Mouse (Mus musculus) mesoderm, embryonic 11.5 days (tissue): Measurements from ENCODE around the gene Olfml2b.
A peak's percentile ranks its signal among the peaks of the same experiment; 100 is the strongest.

Source experiments
- DNase-seq: peaks from one replicate; pipeline ENCODE4 v3.0.0-alpha.2; 2012; ENCODE audit warnings: low read depth, low spot score

Gene Olfml2b

DNA sequence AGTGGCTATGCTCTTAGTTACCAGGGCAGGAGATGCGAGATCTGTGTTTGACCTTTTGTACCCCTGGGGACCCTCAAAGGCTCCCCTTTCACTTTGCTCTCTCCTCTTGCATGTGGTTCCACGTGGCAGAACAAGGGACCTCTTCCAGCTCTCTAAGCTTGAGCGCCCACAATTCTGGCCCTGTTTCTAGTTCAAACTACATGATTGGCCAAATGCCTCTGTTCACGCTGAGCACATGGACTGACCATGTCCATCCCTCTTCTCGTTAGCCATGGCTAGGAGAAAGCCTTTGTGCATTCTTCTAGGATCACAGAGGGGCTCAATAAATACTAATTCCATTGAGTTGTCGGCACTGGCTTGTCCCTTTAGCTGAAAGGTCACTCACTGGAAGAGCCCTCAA is 51.0 kb downstream of the Olfml2b start:
- no peak for DNase-seq

DNA sequence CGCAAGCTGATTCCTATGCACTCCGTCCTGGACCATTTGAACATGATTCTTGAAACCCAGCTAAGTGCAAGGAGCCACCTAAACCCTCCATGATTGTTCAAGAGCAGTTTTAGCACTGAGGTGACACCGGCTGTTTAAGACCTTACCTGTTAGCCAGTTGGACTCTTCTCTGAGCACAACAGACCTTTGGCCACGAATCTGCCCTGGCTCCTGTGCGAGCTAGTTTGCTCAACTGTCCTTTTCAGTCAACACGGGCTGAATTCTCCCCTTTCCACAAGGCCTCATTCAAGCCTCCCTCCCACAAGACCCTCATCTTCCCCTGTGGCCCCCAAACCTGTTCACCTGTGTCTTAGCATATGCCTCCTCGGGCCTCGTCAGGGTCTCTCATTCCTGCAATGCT is 52.7 kb downstream of the Olfml2b start:
- DNase-seq = no peak

DNA sequence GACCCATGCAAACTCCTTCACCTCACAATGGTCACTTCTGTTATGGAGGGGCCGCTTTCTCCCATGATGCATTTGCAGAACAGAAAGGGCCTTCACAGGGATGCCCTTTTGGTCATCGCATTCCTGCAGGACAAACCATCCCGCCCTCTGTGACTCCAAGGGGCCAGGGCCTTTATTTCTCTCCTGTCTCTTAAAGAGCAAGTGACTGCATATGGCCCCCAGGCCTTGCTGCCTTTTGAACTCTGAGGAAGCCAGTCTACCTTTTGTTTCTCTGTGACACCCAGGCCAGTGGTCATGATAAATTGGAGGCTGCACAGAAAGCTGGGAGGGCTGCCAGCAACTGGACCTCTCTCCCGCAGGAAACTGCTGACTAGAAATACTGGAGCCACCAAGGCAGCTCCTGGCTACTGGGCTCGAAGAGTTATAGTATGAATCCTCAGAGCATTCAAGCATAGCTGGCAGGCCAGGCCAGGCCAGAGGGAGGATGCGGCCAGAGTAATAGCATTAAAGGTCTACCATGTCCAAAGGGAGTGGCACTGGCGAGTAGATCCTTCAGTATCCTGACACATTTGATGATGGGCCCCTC is 53.5 kb downstream of the Olfml2b start:
- no peak for DNase-seq

DNA sequence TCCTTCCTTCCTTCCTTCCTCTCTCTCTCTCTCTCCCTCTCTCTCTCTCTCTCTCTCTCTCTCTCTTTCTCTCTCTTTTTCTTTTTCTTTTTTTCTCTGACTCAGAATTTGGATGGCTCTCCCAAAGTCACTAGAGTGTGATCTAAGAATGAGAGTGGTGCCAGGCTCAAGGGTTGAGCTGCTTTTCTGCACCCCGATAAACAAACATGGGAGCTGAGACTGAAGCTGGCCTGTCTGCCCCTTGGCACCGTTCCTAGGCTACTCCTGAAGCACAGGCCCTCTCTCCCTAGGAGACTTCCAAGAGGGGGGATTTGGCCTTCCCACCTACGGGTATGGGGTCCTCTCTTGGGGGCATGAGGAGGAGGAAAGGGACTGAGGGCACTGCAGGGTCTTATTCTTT is 54.4 kb downstream of the Olfml2b start:
- DNase-seq = no peak

DNA sequence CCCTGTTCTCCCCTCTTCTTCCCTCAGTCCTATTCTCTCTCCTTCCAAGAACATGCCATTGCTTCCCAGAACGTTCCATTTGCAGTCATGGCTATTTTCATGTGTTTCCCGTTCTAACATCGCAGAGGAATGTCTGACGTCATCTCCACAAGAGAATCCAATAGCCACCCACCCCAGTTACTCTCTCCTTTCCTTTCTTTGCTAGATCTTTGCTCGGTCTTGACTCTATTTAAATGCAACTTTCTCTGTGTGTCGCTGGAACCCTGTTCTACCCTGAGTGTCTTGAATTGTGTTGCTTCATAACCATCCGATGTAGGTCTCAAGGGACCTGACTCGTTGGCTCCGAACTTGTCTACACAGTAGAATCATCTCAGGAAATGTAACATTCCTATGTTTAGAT is 55.2 kb downstream of the Olfml2b start:
- DNase-seq = no peak

DNA sequence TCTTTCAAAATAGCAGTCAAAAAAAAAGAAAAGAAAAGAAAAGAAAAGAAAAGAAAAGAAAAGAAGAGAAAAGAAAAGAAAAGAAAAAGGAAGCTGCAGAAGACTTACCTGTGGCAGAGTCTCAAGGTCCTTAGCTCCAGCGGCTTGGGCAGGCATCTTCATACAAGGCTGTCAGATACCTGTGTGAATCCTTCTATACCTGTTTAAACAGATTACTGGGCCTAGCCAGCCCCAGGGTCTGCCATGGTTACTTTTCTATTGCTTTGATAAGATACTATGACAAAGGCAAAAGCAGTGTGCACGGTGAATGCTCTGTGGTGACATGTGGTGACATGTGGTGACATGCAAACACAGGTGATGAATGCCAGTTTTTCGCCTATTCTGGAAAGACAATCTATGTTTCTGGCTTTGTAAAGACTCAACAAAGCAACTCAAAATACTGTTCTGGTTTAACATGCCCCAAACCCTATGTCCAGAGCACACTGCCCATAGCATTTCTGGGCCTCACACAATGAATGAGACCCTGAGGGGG is 56.2 kb downstream of the Olfml2b start:
- no peak for DNase-seq

DNA sequence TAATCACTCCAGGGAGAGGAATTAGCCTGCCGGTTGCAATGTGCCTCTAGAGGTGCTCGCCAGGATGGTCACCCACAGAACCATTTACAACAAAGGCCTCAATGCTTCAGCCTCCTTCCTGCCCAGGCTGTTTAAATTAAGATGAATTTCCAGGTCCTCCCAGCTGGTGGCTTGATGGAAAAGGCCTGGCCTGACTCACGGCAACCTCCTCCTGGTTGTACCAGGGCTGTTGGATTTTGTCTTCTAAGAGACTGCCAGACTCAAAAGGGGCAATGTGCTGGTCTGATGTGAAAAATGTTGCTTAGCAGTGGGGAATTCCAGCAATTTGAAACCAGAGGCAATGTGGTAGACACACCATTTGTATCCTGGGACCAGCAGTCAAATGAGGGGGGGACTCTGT is 56.8 kb downstream of the Olfml2b start:
- DNase-seq = peak; percentile 51

DNA sequence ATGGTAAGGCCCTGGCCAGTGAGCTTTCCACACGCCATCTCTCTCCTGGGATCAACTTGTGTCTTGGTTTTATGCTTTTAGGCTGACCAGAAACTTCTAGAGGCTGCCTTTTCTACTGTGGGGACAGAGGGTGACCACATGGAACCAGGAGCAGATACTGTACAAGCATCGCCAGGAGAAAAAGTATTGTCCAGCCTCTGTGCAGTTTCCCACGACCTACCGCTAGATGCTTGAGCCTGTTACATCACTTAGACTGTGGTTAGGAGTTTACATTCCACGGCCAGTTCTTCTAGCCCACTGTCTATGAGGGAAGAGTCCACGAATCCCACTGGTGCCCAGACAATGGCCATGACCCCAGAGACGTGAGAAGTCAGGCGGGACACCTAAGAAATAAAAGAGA is 57.2 kb downstream of the Olfml2b start:
- no peak for DNase-seq

DNA sequence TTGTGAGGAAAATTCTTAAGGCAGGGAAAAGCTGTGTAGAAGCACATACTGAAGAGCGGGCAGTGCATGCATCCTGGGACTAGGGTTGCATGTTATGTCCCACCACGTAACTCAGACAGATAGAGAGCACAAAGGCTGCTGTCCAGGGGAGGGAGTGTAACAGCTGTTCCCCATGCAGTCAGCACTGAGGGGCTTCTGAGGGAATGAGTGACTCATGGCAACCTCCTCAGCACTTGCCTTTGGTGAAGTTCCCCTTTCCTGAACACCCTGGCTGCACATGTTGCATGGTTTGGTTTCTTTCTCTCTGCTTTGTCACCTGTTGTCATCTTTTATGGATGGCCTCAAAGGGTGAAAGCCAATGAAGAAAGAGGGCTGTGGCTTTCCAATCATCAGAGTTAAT is 57.9 kb downstream of the Olfml2b start:
- DNase-seq = no peak

DNA sequence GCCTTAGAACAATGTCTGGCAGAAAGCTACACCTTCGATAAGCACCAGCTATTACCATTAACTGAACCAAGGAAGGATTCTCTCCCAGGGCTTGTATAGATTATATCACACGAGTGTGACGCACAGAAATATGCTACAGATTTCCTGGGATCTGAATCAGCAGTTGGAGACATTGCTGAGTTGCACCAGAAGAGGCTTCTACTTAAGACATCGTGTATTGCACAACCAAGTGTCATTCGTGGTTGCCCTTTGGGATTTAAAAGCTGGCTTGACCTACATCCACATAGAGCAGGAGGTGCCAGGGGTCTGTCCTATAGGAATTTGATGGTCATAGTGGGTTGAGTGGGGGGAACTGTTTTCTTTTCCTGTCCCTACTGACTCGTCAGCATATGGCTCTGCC is 58.6 kb downstream of the Olfml2b start:
- no peak for DNase-seq

DNA sequence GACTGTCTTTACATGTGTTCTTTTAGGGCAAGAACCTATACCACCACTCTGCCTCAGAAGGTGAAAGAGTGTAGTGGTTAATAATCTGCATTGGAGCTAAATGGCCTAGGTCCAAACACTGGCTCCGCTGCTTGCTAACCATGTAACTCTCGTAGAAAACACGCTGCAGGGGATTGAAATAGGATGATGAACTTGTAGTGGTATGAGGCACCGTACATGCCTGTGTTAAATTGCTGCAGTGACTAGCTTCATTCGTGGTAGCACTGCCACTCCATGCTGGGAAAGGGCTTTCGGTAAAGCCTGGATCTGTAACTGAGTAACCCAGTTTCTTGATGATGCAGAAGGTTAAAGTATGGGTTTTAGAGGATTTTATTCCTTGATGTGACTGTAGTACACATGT is 59.8 kb downstream of the Olfml2b start:
- DNase-seq = no peak

DNA sequence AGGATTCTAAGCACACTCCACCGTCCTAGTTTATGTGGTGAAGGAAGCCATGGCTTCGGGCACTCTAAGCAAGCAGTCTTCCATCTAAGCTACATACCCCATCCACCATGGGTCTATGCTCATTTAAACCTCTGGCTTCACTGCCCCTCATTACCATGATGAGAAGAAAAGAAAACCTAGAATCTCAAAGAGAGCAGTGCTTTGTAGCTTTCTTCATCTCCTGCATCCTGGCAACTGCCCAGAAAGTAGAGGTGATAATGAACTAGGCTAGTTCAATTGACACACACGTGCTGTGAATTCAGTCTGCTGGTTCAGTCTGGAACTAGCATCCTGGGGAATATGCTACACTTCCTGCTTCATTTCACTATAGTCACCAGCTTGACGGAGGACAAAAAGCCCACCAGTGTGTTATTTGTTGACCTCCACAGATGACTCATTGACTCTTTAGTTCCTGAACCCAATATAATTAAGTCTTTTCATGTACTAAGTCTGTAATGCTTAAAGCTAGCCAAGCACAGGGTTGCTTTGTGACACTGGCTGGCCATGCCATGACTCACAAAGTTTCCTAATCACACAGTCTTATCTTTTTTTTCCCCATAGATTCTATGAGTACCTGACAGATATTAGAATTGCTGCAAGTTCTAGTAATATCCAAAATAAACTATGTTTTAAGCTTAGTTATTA is 60.7 kb downstream of the Olfml2b start:
- no peak for DNase-seq

DNA sequence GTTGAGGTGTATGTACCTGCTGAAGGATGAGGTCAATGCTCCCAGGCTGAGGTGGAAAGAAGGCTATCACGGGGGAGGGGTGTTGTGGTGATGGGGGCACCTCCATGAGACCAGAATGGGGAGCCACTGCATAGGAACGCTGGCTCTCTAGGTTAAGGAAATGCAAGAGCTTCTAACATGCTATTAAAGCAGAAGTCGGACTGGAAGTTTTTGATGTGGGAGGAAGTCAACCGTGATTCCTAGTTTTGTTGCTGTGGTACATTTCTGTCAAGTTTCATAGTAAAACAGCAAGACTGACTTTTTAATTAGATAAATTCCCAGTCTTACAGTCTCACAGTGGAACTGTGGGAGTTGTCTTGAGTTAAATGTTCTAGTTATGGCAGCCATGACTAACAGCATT is 61.7 kb downstream of the Olfml2b start:
- DNase-seq = no peak

DNA sequence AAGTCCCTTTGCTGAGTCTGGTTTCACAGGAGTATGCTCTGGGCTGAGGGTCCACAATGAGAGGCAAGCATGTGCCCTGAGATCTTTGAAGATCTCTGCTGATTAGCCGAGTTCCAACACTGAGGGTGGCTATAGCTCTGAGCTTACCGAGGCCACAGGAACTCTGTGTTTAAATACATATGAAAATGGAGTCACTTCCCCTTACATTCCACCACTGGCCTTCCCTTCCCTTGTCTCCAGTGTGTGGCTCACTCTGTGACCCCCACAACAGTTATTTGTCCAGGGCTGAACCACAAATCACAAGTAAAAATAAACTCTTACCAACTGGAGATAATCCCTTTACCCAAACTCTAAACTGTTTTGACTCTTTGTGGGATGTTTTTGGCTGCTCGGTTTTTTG is 64.7 kb downstream of the Olfml2b start:
- DNase-seq = no peak

DNA sequence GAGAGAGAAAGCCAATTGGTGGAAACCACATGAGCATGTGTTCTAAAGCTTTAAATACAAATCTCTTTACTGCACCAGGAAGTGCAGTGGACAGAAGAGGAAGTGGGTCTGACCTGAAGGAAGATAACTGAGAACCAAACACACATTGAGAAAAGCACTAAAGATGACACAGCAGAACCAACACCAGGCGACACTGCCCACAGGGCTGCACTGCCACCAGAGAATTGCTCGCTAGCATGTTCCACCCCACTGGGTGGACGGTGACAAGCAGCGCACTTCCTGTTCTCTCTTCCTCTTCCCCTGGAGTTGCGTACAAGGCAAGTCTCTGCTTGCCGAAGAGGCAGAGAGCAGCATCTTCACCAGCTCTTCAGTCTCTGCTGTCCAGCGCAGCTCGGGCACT is 65.1 kb downstream of the Olfml2b start:
- no peak for DNase-seq

DNA sequence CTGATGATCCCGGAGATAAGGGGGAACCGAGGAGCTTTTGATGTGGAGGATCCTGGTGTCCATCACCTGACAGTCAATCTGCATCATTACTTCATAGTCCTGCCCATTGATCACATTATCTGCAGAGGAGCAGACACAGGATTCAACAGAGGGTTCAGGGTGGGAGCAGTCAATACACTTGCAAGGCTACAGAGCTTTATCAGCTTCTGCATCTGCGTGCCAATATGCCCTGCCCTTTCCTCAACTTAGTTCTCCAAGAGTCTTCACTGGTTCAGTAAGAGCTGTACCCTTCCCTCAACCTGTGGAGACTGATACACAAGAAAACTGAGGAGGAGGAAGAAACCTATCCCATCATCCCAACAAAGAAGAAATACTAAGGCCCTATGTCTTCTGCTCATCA is 65.6 kb downstream of the Olfml2b start:
- DNase-seq = no peak

DNA sequence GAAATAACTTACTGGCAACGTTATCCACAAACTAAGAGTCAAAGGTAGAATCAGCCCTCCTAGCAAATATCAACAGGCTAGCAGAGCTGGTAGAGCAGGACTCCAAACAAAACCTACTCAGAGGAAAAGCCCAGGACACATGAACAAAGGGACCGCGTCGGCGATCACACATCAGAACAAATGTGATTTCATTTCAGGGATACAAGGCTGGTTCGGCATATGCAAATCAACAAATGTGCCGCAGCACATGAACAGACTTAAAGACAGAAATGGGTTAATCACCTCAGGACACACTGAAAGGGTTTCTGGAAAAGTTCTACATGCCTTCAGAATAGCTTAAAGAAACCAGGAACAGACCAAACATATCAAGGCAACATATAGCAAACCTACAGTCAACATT is 67.4 kb downstream of the Olfml2b start:
- DNase-seq = no peak

DNA sequence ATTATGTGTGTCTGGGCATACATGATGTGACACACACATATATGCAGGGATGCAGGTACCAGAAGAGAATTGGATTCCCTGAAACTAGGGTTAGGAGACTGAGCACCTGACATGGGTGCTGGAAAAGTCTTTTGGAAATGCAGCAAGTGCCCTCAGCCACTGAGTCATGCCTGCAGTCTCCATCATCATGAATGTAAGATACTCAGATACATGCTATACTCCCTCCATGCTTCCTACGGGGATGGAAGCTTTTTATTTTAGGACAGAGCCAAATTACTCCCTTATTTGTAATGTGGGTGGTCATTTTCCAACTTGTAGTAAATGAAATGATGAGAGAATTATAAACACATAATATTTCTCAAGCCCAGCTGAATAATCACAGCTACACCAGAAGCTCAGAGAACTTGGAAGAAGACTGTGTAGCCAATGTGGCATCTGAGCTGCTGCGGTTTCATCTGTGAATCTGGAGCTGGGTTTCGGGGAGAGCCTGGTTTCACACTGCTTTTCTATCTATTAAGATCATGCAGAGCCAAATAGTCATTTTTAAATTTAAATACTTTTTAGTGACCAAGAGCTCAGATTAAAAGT is 73.0 kb downstream of the Olfml2b start:
- no peak for DNase-seq

DNA sequence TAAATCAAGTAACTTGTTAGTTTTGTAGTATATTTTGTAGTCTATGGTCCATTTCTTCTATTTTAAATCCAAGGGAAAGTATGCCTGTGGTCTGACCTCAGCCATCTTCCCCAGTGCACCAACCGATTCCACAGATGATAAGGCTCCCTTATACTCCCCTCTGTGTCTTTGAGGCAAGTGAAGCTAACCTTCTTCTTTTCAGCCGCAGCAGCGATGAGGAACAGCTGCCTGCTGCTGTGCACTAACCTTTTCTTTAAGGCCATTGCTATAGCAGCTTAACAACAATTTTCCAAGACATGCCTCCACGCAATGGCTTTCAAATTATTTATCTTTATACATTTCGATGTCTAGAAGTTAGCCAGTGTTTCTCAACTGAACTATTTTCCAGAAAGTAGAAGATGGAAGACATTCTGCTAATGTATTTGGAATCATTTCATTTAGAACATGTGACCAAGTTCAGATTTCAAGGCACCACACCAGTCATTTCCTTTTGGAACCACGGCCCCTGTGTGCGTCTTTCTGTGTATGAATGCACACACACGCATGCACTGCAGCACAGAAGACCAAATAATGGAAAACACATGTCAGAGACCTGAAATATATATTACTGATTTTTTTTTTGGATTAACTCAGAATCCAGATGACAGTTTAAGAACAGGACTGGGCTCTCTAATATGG is 73.9 kb downstream of the Olfml2b start:
- DNase-seq = no peak

DNA sequence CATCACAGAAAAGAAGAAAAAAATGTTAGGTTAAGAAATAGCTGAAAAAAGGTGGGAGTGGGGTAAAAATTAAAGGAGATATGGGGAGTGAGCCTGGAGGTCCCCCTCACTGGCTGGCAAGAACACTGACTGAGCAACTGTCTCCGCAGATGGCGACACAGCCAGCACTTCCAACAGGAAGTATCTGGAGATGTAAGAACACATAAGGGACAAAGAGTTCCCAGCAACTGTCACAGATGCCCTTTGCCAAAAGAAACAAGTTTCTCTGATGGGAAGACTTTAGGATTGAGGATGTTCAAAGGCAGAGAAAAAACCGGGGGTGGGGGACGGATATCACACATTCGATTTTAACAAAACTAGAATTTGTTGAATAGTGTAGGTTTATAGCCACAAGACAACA is 77.2 kb downstream of the Olfml2b start:
- DNase-seq = no peak

DNA sequence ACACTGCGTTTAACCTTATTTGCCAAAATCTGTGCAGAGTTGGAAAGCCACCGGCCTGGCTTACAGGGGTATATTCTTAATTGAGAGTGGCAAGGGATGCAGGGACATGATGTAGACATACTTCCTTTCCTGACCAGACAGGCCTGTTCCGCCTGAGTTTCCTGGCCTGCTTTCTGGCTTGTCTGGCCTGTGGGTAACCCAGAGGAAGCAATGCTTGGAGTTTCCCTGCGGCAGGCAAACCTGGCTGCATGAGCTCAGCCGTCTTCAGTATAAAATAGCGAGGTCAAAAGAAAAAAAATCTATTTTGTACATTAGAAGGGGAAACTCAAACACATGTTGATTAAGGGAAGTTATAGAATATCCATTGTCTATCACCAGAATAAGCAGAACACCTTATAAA is 84.2 kb downstream of the Olfml2b start:
- no peak for DNase-seq

DNA sequence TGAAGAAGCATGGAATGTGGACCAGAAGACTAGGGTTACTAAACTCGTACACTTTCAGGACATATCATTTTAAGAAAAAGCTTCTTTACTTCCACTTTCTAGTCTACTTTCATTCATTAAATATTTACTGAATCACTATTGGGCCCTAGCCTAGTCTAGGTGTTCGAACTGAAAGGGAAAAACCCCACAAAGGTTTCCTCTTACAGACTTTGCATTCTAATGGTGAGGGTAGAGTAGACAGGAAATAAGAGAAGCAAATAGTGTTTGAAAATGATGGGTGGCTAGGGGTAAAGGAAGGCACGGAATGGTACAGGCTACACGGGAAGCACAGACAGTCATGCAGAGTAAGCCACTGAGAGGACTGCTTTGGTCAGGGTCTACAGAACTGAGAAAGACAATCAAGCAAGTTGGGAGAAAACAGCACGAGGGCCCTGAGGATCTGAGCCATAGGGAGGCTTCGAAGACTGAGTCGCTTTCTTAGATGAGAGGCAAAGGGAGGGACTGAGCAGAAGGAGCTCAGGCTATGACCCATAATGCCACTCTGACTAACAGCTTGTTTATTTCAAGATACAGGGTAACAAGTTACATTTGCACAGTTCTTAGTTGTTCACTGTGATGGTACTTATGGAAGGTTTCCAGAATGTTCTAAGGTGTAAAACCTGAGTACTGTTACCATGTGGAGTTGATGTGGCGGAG is 85.1 kb downstream of the Olfml2b start:
- DNase-seq = no peak
